Mouse (Mus musculus): ENCODE data around the gene Ccr7.

Gene Ccr7

GRCm38 (mm10) chr11:99118420-99118819 lies 36.5 kb downstream of the Ccr7 start:
- DNase-seq (ENCODE audit: low read depth in 1 of 2, low spot score in 2 of 2): no peak

GRCm38 (mm10) chr11:99117907-99118306 lies 37.0 kb downstream of the Ccr7 start:
- DNase-seq (ENCODE audit: low read depth in 1 of 2, low spot score in 2 of 2): no peak

DNA sequence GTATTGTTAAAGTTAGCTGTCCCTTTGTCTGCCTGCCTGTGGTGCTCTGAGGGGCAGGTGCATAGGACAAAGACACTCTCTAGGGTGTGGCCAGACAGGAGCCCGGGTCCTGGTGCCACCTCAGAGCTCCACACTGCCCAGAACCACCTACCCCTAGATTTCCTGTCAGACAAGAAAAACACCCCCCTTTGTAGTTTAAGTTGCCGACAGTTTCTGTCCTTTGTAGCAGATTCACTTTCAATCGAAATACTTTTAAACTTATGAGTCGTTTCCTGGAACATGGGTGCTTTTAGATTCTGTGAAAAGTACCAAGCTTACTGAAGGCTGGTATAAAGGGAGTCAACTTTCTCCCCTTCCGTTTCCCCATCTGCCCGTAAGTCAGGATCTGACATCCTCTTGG lies 38.9 kb downstream of the Ccr7 start:
- DNase-seq (ENCODE audit: low read depth in 1 of 2, low spot score in 2 of 2): no peak

DNA sequence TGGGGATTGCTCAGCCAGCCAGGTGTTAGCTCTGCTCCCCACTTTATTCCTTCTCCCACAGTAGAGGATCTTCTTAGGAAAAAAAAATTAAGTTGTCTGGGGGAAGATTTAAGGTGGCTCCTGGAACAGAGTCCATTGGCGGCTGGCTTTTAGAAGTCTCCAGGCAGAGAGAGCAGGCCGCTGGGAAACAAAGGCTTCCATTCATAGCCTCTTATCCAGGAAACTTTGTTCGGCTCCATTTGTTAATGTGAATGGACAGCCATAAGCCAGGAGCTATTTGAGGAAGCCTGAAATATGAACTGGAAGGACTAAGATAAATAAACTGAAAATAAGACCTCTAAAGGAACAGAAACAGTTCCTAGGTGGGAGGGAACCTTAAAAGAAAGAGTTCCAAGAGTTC lies 41.8 kb downstream of the Ccr7 start:
- no peak for DNase-seq (ENCODE audit: low read depth in 1 of 2, low spot score in 2 of 2)

DNA sequence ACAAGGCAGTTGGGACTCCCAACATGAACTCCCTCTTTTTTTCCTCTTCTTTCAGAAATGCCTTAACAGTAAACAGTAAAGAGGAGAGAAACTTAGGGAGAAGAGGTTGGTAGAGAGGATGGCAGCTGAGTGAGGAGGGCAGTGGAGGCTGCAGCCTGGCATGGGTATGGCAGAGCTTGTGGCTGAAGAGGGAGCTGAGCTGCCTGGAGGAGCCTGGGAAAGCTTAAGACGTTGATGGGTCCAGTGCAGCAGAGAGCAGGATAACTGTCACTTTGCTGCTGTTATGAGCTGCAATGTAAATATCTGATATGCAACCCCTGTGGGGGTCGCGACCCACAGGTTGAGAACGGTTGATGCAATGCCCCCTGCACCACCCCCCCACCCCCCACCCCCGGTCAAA lies 42.2 kb downstream of the Ccr7 start:
- DNase-seq (ENCODE audit: low read depth in 1 of 2, low spot score in 2 of 2): no peak

- no peak for DNase-seq (ENCODE audit: low read depth in 1 of 2, low spot score in 2 of 2)
Observed at GRCm38 (mm10) chr11:99111631-99112030, 43.2 kb downstream of the Ccr7 start.

- DNase-seq (ENCODE audit: low read depth in 1 of 2, low spot score in 2 of 2): no peak
Observed at GRCm38 (mm10) chr11:99111155-99111554, 43.7 kb downstream of the Ccr7 start.

DNA sequence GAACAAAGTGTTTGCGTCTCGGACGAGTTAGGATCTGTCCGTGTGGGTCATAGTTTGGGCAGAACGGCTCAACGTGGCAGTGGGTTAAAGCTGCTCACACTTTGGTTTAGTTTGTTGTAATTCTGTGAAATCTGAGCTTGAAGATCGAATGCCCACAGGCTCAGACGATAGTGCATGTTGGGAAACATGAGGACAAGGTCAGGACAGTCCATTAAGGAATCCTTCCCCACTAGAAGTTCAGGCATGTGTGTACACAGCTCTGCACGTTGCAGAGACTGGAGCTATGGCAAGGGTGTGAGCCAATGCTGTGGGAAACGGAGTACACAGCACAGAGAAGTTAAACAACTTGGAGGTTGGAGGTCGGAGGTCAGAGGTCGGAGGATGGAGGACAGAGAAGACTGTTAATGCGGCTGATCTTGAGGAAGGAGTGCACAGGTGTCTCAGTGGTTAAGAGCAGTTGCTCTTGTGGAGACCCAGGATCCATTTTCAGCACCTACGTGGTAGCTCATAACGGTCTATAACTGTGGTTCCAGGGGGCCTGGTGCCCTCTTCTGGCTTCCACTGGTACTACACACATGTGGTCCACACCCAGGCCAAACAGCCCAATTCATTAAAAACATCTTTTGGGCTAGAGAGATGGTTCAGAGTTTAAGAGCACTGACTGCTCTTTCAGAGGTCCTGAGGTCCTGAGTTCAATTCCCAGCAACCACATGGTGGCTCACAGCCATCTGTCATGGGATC lies 44.3 kb downstream of the Ccr7 start:
- DNase-seq (ENCODE audit: low read depth in 1 of 2, low spot score in 2 of 2): no peak

GRCm38 (mm10) chr11:99108296-99108695 lies 46.6 kb downstream of the Ccr7 start:
- DNase-seq (ENCODE audit: low read depth in 1 of 2, low spot score in 2 of 2): no peak

DNA sequence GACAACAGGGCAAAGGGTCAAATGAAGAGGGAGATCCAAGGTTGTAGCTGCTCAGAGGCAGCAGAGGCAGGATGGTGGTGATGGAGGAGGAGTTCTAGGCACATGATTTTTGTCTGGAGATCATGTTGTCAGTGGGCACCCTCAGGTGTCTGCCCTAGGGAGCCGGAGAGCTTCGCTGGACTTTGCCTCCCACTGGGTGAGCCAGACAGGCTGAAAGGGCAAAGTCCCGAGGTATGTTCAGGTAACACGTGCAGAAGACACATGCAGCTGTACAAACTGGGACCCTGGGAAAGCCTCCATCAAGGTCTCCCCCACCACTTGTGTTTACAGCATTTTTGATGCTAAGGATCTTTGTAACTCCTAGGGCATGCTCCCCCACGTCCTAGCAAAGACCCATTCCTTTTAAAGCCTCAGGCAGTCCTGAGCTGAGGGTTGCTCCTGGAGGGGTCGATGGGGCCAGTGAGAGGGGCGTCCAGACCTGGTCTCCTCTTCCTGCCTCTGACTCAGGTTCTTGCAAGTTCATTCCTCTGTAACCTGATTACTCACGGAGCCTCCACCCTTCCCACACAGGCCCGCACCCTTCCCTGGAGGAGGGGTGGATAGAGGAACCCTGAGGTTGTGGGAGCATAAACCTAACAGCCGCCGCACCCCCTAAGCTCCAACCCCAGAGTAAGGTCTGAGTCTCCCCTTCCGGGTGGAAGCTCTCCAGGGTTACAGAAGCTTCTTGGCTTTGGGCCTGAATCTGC lies 48.7 kb downstream of the Ccr7 start:
- DNase-seq (ENCODE audit: low read depth in 1 of 2, low spot score in 2 of 2): no peak

GRCm38 (mm10) chr11:99104609-99105410 lies 50.1 kb downstream of the Ccr7 start:
- no peak for DNase-seq (ENCODE audit: low read depth in 1 of 2, low spot score in 2 of 2)

- no peak for DNase-seq (ENCODE audit: low read depth in 1 of 2, low spot score in 2 of 2)
Observed at GRCm38 (mm10) chr11:99102575-99103270, 52.2 kb downstream of the Ccr7 start.

GRCm38 (mm10) chr11:99101693-99102092 lies 53.2 kb downstream of the Ccr7 start:
- DNase-seq (ENCODE audit: low read depth in 1 of 2, low spot score in 2 of 2): no peak

DNA sequence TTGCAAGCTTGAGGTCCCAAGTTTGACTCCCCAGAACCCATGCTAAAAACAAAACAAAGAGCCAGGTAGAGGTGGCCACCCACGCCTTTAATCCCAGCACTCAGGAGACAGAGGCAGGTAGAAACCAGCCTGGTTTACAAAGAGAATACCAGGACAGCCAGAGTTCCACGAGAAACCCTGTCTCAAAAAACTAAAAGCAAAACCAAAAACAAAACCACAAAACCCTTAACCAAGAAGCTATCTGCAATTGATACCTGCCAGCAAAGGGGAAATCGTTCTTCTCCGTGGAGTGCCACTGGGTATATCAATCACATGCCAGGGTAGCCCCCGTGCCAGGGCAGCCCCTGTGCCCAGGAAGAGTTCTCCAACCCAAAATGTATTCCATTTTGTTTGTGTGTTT lies 54.7 kb downstream of the Ccr7 start:
- no peak for DNase-seq (ENCODE audit: low read depth in 1 of 2, low spot score in 2 of 2)

- DNase-seq (ENCODE audit: low read depth in 1 of 2, low spot score in 2 of 2): no peak
Observed at GRCm38 (mm10) chr11:99099516-99099915, 55.4 kb downstream of the Ccr7 start.

DNA sequence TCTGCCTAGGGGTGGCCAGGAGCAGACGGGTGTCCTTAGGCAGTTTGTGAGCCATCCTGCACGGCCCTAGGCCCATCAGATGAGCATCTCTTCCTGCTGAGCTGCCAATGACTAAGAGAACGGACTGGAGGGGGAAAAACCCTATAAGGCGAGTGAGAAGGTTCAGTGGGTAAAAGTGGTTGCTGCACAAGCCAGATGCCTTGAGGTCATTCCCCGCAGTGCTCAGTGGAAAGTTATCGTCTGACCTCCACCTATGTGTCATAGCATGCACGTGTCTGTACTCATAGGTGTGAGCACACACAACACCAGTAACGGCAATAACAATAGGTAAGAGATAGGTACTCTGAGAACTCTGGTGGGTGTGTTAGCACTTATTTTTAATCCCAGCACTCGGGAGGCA lies 56.0 kb downstream of the Ccr7 start:
- DNase-seq (ENCODE audit: low read depth in 1 of 2, low spot score in 2 of 2): no peak

DNA sequence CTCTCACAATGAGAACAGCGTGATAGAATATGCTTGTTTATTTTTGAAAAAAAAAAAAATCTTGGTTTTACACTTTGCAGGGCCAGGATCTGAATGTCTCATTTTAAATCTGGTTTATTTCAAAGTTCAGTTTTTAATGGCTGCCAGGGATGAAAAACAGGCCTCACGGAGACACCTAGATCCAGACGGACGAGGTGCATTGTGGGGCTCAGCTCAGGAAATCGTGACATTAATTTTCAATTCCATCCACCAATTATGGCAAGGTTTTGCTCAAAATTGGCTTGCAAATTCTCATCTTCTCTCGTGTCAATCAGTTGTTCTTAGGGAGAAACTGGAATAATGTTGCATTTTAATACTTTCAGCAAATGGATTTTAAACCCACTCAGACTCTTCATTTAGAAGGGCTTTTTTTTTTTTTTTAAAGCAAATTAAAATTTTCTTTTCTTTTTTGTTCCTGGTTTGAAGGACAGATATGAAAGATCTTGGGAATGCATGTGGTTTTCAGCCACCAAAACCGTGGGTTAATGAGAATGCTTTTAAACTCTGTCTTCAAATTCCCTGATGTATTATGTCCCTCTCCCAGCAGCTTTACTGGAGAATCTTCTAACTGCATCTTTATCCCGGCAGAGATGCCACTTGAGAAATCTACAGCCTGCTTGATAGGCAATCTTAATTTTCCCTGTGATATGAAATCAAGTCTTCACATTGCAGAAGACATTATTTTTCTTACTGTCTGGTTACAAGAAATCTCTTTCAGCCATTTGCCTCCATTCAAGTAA lies 57.7 kb downstream of the Ccr7 start:
- DNase-seq (ENCODE audit: low read depth in 1 of 2, low spot score in 2 of 2): no peak

DNA sequence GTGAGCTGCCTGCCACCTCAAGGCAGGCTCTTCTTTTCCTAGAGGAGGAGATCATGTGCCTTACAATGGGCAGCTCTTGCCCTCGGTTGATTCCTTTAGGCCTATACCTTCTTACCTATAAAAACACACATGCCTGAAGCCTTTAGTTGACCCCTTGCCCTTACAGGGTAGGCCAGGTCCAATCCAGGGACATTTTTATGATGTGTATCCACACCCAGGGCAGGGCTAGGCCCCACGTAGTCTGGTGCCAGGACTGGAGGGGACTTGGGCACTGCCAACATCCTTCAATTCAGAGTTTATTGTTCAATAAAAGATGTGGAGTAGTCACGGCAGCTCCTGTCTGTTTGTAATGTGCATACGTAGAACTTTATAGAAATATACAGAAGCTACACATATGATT lies 58.5 kb downstream of the Ccr7 start:
- DNase-seq (ENCODE audit: low read depth in 1 of 2, low spot score in 2 of 2): no peak

DNA sequence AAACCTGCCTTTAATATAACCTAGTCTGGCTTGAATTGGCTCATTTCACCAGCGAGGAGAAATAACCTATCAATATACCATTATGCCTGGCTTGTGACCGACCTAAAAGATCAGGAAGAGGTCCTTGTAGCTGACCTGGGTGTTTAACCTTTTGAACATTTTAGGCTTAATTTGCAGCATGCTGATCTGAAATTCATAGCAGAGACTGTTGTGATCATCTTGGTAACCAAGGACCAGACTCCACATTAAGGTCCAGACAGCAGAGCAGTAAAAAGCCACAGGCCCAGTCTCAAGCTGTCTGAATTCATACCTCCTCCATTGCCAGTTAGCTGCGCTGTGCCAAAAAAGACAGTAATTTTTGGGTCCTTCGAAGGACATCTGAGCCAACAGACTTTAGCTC lies 59.1 kb downstream of the Ccr7 start:
- DNase-seq (ENCODE audit: low read depth in 1 of 2, low spot score in 2 of 2): no peak

GRCm38 (mm10) chr11:99094911-99095676 lies 59.8 kb downstream of the Ccr7 start:
- DNase-seq (ENCODE audit: low read depth in 1 of 2, low spot score in 2 of 2): no peak

Data from monocyte, adult 2 months (primary cell).